Mouse (Mus musculus) urinary bladder, postnatal 36 days (tissue): Measurements from ENCODE around the gene Adk.

Experiments
- DNase-seq, 2 experiments: peaks; one replicate each; pipeline ENCODE4 v3.0.0; 2022; ENCODE audit warnings: low spot score in 2 of 2, mixed read lengths in 1 of 2

Gene Adk

GRCm38 (mm10) chr14:21342984-21343383 lies 290.6 kb downstream of the Adk start:
- no peak for DNase-seq

- no peak for DNase-seq
Observed at GRCm38 (mm10) chr14:21344896-21345295, 292.5 kb downstream of the Adk start.

DNA sequence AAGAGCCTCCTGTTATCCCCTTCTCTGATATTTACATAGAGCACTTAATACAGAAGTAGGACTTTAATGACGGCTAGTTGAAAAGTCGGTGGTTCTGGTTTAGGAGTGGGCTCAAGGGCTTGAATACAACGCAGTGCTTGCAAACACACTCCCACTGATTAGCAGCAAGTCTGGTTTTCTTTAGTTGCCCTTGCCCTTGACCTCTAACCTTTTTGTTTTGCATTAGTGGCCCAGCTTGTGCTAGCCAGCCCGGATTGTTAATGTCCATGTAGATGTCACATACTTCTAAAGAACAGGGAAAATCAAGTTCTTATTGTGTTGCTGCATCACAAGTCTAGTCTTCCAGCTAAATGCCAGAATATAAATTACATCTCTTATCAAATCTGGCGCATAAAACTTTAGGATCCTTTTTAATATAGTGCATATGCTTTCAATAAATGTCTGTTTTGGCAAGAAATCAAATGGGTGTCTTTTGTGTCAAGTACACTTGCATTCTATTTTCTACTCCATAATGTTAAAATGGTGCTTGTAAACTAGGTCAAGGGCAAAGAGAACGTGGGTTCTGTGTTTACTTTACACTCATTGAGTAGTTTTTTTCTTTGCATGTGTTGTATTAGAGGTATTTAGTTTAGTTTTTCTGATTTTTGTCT lies 296.4 kb downstream of the Adk start:
- no peak for DNase-seq

DNA sequence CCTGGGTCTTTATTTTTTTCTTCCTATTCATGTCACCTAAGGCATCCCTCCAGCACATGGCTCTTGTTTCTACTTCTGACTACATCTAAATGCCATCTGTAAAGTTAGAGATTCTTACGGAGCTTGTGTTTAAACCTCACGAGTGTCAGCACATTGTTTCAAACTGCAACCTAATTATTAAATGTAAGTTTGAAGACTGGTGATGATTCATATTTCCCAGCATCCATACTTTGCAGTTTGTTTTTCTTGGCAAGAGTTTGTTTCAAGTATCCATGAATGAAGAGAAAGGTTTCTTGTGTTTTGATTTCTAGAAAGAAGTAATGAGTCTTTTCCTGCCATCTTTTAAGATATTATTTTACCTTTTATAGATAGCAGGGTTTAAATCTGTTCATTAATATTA lies 299.3 kb downstream of the Adk start:
- DNase-seq: no peak

GRCm38 (mm10) chr14:21356286-21356685 lies 303.9 kb downstream of the Adk start:
- no peak for DNase-seq

- no peak for DNase-seq
Observed at GRCm38 (mm10) chr14:21359207-21359895, 307.0 kb downstream of the Adk start.

DNA sequence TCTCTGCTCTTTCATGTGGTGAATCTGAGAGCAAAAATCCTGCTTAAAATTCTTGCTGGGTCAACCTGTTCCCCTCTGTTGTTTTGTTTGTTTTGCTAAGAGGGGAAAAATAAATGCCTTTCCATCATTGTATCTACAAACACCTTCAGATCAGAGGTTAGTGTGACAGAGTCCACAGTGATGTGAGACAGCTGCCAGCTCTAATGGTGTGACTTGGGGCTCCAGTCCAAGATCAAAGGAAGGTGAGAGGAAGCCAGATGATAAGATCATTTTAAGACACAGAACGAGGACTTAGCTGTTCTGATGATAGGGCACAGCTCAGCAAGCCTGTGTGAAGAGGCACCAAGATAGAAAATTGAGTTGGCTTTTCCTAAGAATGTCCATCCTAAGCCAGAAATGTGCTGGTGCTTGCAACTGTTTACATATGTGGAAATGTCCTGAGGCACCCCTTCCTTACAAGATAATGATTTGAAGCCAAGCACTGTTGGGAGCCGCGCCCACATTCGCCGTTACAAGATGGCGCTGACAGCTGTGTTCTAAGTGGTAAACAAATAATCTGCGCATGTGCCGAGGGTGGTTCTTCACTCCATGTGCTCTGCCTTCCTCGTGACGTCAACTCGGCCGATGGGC lies 307.6 kb downstream of the Adk start:
- DNase-seq: no peak

DNA sequence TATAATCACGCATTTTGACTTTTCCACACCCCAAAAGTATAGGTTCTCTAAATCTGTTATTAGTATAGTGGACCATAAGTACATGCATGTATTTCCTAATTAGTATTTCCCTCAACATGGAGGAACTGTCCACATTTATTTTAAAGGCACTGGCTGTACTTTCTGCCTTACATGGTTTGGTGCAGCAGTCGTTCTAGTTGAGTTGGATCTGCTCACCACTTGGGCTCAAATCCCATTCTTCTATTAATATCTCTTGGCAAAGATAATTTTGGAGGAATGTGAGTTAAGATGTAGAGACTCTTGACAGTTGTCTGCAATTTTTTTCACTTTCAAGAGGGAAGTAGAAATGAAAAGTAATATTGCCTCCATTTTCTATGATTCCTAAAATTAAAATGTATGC lies 314.7 kb downstream of the Adk start:
- no peak for DNase-seq

- no peak for DNase-seq
Observed at GRCm38 (mm10) chr14:21368622-21369021, 316.2 kb downstream of the Adk start.

GRCm38 (mm10) chr14:21369127-21369526 lies 316.8 kb downstream of the Adk start:
- peak; percentile 35 to 67 for DNase-seq

- DNase-seq: no peak
Observed at GRCm38 (mm10) chr14:21371946-21372345, 319.6 kb downstream of the Adk start.

GRCm38 (mm10) chr14:21372689-21373088 lies 320.3 kb downstream of the Adk start:
- DNase-seq: no peak

- DNase-seq: no peak
Observed at GRCm38 (mm10) chr14:21383701-21384428, 331.5 kb downstream of the Adk start.

DNA sequence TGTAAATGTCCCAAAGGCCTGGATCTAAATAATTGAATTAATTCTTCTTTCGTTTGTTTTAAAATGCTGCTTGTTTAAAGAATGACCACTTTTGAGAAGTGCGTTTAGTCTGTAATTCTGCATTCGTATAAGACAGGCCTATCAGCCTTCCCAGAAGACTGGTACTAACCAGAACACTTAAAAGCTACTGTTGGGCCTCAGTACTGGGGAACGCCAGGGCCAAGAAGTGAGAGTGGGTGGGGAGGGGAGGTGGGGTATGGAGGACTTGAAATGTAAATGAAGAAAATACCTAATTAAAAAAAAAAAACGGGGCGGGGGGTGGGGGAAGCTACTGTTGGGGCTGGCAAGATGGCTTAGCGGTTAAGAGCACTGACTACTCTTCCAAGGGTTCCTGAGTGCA lies 347.1 kb downstream of the Adk start:
- DNase-seq: no peak

GRCm38 (mm10) chr14:21402157-21402601 lies 349.8 kb downstream of the Adk start:
- DNase-seq: no peak

DNA sequence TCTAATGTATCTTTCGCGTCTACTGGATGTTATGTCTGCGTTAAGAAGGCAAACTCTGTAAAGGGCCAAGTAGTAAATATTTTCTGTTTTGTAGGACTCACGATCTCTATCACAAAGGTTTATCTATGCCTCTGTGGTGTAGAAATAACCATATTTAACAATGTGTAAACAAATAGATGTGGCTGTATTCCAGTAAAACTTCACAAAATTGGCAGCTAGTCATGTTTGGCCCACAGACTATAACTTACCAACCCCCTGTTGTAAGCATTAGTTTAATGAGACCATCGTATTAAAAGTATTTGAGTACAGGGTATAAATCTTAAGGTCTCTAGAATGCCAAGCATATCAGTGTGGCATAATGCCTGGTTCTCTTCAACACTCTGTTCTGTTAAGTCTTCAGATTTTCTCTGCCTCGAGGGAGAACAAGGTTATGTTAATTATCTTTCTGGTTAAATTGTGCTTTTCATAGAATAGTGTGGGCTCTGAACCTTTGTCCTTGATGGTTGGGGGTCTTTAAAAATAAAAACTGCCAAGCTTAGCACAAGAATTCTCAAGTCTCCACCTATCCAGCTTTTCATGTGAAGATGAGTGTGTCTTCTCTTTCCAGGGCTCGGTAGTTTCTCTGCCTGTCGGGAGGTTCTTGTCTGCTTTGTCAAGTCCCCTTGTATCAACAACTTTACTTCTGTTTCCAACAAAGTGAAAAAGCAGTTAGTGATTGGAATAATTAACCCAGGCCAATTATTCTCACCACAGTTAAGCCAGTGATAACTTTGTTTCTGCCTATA lies 350.4 kb downstream of the Adk start:
- no peak for DNase-seq

DNA sequence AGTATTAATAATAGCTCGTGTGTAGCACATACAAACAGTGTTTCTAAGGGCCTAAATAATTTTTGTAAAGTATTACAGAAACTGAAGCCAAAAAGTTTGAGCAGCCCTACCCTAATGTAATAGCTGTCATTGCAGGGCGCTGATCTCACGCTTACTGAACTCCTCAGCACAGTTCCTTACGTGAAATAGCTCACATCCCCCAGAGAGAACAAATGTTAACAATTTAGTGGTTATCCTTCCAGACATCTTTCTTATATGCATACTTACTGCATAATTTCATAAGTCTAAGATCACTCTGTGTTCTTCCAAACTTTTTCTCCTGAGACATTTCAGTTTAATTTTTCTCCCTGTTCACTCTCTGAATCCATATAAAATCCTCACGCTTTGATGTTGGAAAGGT lies 354.6 kb downstream of the Adk start:
- DNase-seq: no peak

DNA sequence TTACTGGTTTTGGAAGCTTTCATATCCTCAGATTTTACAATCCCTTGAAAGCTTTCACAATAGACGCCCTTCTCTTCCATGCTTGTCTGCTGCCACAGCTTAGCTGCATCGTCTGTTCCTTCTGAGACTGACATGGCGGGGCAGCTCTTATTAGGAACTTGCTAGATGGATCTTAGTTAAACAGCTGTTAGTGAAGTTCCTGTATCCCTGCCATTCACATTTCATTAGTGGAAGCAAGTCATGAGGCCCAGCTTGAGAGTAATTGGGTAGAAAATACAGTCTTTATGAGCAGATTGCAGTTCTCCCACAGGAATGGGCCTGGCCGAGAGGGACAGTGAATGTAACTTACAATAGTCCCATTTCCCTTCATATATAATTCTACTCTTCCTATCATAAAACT lies 356.5 kb downstream of the Adk start:
- DNase-seq: no peak

DNA sequence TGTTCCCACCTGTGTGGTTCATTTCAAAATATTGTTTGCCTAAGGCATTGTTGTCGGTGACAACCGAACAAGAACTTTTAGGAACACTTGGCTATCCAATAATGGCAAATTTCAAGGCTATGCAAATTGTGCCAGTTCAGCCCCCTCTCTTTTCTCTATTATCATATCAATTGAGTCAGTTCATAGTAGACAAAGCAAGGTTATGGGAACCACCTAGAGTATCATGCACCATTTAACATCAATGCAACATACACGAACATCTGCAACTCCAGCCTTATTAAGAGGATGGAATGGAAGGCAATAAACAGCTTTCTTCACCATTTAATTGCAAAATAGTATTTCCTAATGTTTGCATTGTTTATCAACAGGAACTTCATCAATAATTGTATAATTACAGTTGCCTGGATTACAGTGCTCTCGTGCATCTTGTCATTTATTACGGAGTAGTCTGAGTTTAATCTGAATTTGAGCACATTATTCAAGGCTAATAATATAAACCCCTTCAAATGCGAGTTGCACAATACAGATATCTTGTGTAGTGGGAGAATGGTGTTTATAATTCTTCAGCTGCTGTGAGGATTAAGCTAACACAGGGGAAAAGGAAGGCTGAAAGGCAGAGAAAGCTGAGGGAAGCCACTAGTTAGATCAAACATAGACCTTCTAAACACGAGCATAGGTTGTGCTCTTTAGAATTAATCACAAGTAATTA lies 358.5 kb downstream of the Adk start:
- DNase-seq: no peak

- no peak for DNase-seq
Observed at GRCm38 (mm10) chr14:21411524-21411923, 359.1 kb downstream of the Adk start.

GRCm38 (mm10) chr14:21418332-21418731 lies 366.0 kb downstream of the Adk start:
- no peak for DNase-seq
